7 mouse cellular contexts compared by ENCODE assay signal in genomic region chr3:126771541-126771940, GRCm38 (mm10).
DNase-seq lines count a peak whose midpoint lies in the region; ATAC-seq and TF ChIP-seq lines count a peak whose summit lies in the region.

No protein-coding gene starts in this region.

- H3K4me3 ChIP-seq in embryonic facial prominence, embryonic 11.5 days (ENCODE audit: low read depth, low read length): no peak overlapping the region
- no peak overlapping the region for H3K4me3 ChIP-seq in kidney, adult 2 months (ENCODE audit: insufficient read depth, low read depth, low read length)
- no peak overlapping the region for H3K4me3 ChIP-seq in limb, embryonic 11.5 days (ENCODE audit: low read depth, low read length)
- no peak overlapping the region for H3K4me3 ChIP-seq in midbrain, embryonic 15.5 days
- H3K4me3 ChIP-seq in spleen, adult 2 months (ENCODE audit: extremely low read depth, insufficient read depth, insufficient read length): no peak overlapping the region

- H3K9ac ChIP-seq in embryonic facial prominence, embryonic 11.5 days (replicated peaks; ENCODE audit: low read length): no peak overlapping the region
- H3K9ac ChIP-seq in limb, embryonic 11.5 days (ENCODE audit: low read length): no peak overlapping the region
- H3K9ac ChIP-seq in midbrain, embryonic 15.5 days: no peak overlapping the region

- no peaks in the 10 kb centered on the region for H3K36me3 ChIP-seq in embryonic facial prominence, embryonic 11.5 days (replicated peaks; ENCODE audit: control insufficient read depth, insufficient read depth, low read depth, low read length)
- no peaks in the 10 kb centered on the region for H3K36me3 ChIP-seq in kidney, adult 2 months (ENCODE audit: control insufficient read depth, insufficient read depth, low read length)
- H3K36me3 ChIP-seq in limb, embryonic 11.5 days (ENCODE audit: control insufficient read depth, insufficient read depth, low read length): no peaks in the 10 kb centered on the region
- no peaks in the 10 kb centered on the region for H3K36me3 ChIP-seq in midbrain, embryonic 15.5 days (replicated peaks)
- H3K36me3 ChIP-seq in spleen, adult 2 months (ENCODE audit: control insufficient read depth, insufficient read depth, low read length): no peaks in the 10 kb centered on the region; the same call in 1 of the 2 replicates

- H3K4me2 ChIP-seq in embryonic facial prominence, embryonic 11.5 days (ENCODE audit: low read depth, low read length): no peak overlapping the region
- H3K4me2 ChIP-seq in limb, embryonic 11.5 days (ENCODE audit: low read depth, severe bottlenecking): no peak overlapping the region
- no peak overlapping the region for H3K4me2 ChIP-seq in midbrain, embryonic 15.5 days

- WGBS in embryonic facial prominence, embryonic 11.5 days: 27% methylated on average over 6 of the region's 6 CpGs
- WGBS in kidney, adult 2 months: 13% methylated on average over 6 of the region's 6 CpGs
- WGBS in limb, embryonic 11.5 days: 34% methylated on average over 6 of the region's 6 CpGs
- WGBS in midbrain, embryonic 15.5 days: 31% methylated on average over 6 of the region's 6 CpGs
- 16% methylated on average over 6 of the region's 6 CpGs for WGBS in spleen, adult 2 months

- H3K27ac ChIP-seq in embryonic facial prominence, embryonic 11.5 days (replicated peaks; ENCODE audit: low read depth, low read length): no peak overlapping the region
- H3K27ac ChIP-seq in kidney, adult 2 months (ENCODE audit: insufficient read depth, low read depth, low read length): no peak overlapping the region
- no peak overlapping the region for H3K27ac ChIP-seq in limb, embryonic 11.5 days (replicated peaks; ENCODE audit: low read depth, low read length)
- no peak overlapping the region for H3K27ac ChIP-seq in midbrain, embryonic 15.5 days
- no peak overlapping the region for H3K27ac ChIP-seq in spleen, adult 2 months (ENCODE audit: insufficient read depth, low read length)

- no peak for TF ChIP-seq POLR2A in kidney, adult 2 months (IDR thresholded peaks at IDR 0.05; ENCODE audit: low read depth, low read length)
- TF ChIP-seq POLR2A in spleen, adult 2 months (IDR thresholded peaks at IDR 0.05; ENCODE audit: low read depth, low read length): no peak

- peak; percentile 90 for DNase-seq in adrenal gland, postnatal 14 days
- peak; percentile 88 for DNase-seq in embryonic facial prominence, embryonic 11.5 days (ENCODE audit: low spot score)
- peak; percentile 83 to 87 for DNase-seq in heart, adult 18-20 months
- peak; percentile 88 for DNase-seq in kidney, adult 2 months
- DNase-seq in limb, embryonic 11.5 days (ENCODE audit: low spot score): peak; percentile 83
- peak; percentile 70 to 77 for DNase-seq in spleen, adult 2 months (ENCODE audit: low read depth in 1 of 2, low spot score in 2 of 2)

- H3K9me3 ChIP-seq in embryonic facial prominence, embryonic 11.5 days (replicated peaks; ENCODE audit: control insufficient read depth, low read length): no peaks in the 10 kb centered on the region
- no peaks in the 10 kb centered on the region for H3K9me3 ChIP-seq in limb, embryonic 11.5 days (ENCODE audit: control insufficient read depth, low read length)
- H3K9me3 ChIP-seq in midbrain, embryonic 15.5 days: no peaks in the 10 kb centered on the region

- ATAC-seq in embryonic facial prominence, embryonic 11.5 days (replicated peaks; ENCODE audit: insufficient number of reproducible peaks, low FRiP score, low TSS enrichment, low read depth): peak; percentile 94
- ATAC-seq in limb, embryonic 11.5 days (ENCODE audit: insufficient number of reproducible peaks, low FRiP score, low TSS enrichment, low read depth): peak; percentile 92
- ATAC-seq in midbrain, embryonic 15.5 days (replicated peaks): peak; percentile 81

- no peaks in the 10 kb centered on the region for H3K27me3 ChIP-seq in embryonic facial prominence, embryonic 11.5 days (ENCODE audit: control insufficient read depth, insufficient read depth, low read length)
- H3K27me3 ChIP-seq in kidney, adult 2 months (replicated peaks; ENCODE audit: control insufficient read depth, insufficient read depth, low read length): no peaks in the 10 kb centered on the region
- H3K27me3 ChIP-seq in limb, embryonic 11.5 days (ENCODE audit: control insufficient read depth, insufficient read depth, low read length): no peaks in the 10 kb centered on the region
- H3K27me3 ChIP-seq in midbrain, embryonic 15.5 days (replicated peaks): no peaks in the 10 kb centered on the region
- H3K27me3 ChIP-seq in spleen, adult 2 months (ENCODE audit: control insufficient read depth, insufficient read depth, low read length): no peaks in the 10 kb centered on the region

- H3K4me1 ChIP-seq in embryonic facial prominence, embryonic 11.5 days (ENCODE audit: control insufficient read depth, insufficient read depth, low read length): no peaks in the 10 kb centered on the region
- no peaks in the 10 kb centered on the region; the same call in 1 of the 2 replicates for H3K4me1 ChIP-seq in kidney, adult 2 months (ENCODE audit: control insufficient read depth, insufficient read depth, low read length)
- H3K4me1 ChIP-seq in limb, embryonic 11.5 days (ENCODE audit: control insufficient read depth, insufficient read depth, low read length): no peaks in the 10 kb centered on the region
- no peaks in the 10 kb centered on the region for H3K4me1 ChIP-seq in midbrain, embryonic 15.5 days
- H3K4me1 ChIP-seq in spleen, adult 2 months (ENCODE audit: control insufficient read depth, insufficient read depth, insufficient read length): no peaks in the 10 kb centered on the region; the same call in 1 of the 2 replicates

- peak; percentile 99 for TF ChIP-seq CTCF in kidney, adult 2 months (conservative IDR thresholded peaks at IDR 0.05; ENCODE audit: insufficient read depth, insufficient read length, low read depth, low read length)
- peak; percentile 91; the same call in 1 of the 2 replicates for TF ChIP-seq CTCF in spleen, adult 2 months (IDR thresholded peaks at IDR 0.05; ENCODE audit: extremely low read depth, insufficient read depth, insufficient read length, insufficient replicate concordance)
